Mouse (Mus musculus) T-helper 2 cell (primary cell): ENCODE results near the gene Gm17416.

Experiments
- in situ Hi-C: fragments of 300-600 bp; cut with MboI, MseI; formaldehyde crosslinking; loops from one replicate; pipeline ENCODE4 v1.15.1; 2025; ENCODE audit warnings: high pct_unique_total_duplicates

The Gm17416 gene

GRCm38 (mm10) chr2:152604057-152604456, 34.9 kb downstream of the Gm17416 start, which contains the start of gene Defb36:
TSS of gene Defb36 (plus strand) at chr2:152604327.
- in situ Hi-C loops = no loop called here

GRCm38 (mm10) chr2:152607746-152608145, 38.6 kb downstream of the Gm17416 start:
- in situ Hi-C loops = no loop called here

- in situ Hi-C loops = no loop called here
These were observed 39.6 kb downstream of the Gm17416 start for GRCm38 (mm10) chr2:152608719-152609118.

- in situ Hi-C loops = no loop called here
These were observed 43.1 kb downstream of the Gm17416 start for GRCm38 (mm10) chr2:152612193-152612592.

GRCm38 (mm10) chr2:152615563-152615962, 46.4 kb downstream of the Gm17416 start:
- in situ Hi-C loops = no loop called here

GRCm38 (mm10) chr2:152616470-152616869, 47.3 kb downstream of the Gm17416 start:
- in situ Hi-C loops = no loop called here

- in situ Hi-C loops = no loop called here
These were observed 48.2 kb downstream of the Gm17416 start for GRCm38 (mm10) chr2:152617374-152617773.
